ENCODE assay signal across 8 mouse cellular contexts in genomic region chr3:62505166-62505900, GRCm38 (mm10). TPM values are rescaled to one million over a fixed set of nuclear protein-coding genes. Genes with fewer than 3 reads are reported as not detected.
DNase-seq lines count a peak whose midpoint lies in the region; ATAC-seq and TF ChIP-seq lines count a peak whose summit lies in the region.

No protein-coding gene starts in this region.

- H3K4me2 ChIP-seq in heart, embryonic 14.5 days (ENCODE audit: low read length) = peak overlapping the region; percentile 78
- H3K4me2 ChIP-seq in hindbrain, embryonic 15.5 days = peak overlapping the region; percentile 74
- peak overlapping the region; percentile 85 for H3K4me2 ChIP-seq in midbrain, embryonic 14.5 days (ENCODE audit: low read length)

- no peaks in the 10 kb centered on the region for H3K27me3 ChIP-seq in heart, embryonic 14.5 days (ENCODE audit: control insufficient read depth, insufficient read depth, low read length)
- no peaks in the 10 kb centered on the region for H3K27me3 ChIP-seq in hindbrain, embryonic 15.5 days
- H3K27me3 ChIP-seq in midbrain, embryonic 14.5 days (ENCODE audit: control insufficient read depth, insufficient read depth, low read length) = no peaks in the 10 kb centered on the region

- peak overlapping the region in 1 of 2 experiments; percentile 97; a peak in 3 of 4 replicates for H3K4me3 ChIP-seq in heart, embryonic 14.5 days (ENCODE audit: control insufficient read depth in 1 of 2, insufficient read depth in 1 of 2, low read depth in 1 of 2, low read length in 2 of 2)
- peak overlapping the region; percentile 58 for H3K4me3 ChIP-seq in bone marrow macrophage, adult 2 months (ENCODE audit: insufficient read depth, low read length)
- peak overlapping the region; percentile 100 for H3K4me3 ChIP-seq in hindbrain, embryonic 15.5 days
- peak overlapping the region; percentile 89 for H3K4me3 ChIP-seq in midbrain, embryonic 14.5 days (replicated peaks; ENCODE audit: low read depth, low read length)

- TF ChIP-seq POLR2A in bone marrow macrophage, adult 2 months (IDR thresholded peaks at IDR 0.05; ENCODE audit: borderline replicate concordance, low read depth, low read length) = no peak

- ATAC-seq in heart, embryonic 14.5 days (ENCODE audit: insufficient number of reproducible peaks, insufficient read depth, low FRiP score, low read depth) = no peak
- ATAC-seq in hindbrain, embryonic 15.5 days (ENCODE audit: low FRiP score, low read depth) = no peak
- ATAC-seq in midbrain, embryonic 14.5 days (ENCODE audit: low FRiP score, low TSS enrichment) = no peak

- DNase-seq in heart, postnatal 10 days = no peak
- DNase-seq in midbrain, embryonic 14.5 days = no peak
- no peak for DNase-seq in left cerebral cortex, adult 18-20 months (ENCODE audit: low spot score in 2 of 2)
- no peak for DNase-seq in right cerebral cortex, postnatal 10 days (ENCODE audit: low spot score in 2 of 2)
- DNase-seq in yolk sac, embryonic 10.5 days (ENCODE audit: low spot score) = no peak

- H3K4me1 ChIP-seq in heart, embryonic 14.5 days (ENCODE audit: control insufficient read depth in 2 of 2, insufficient read depth in 2 of 2, low read length in 2 of 2) = peaks cover 2 to 14% of the 10 kb centered on the region in 2 experiments; a peak in 3 of 4 replicates
- peaks cover 5% of the 10 kb centered on the region for H3K4me1 ChIP-seq in bone marrow macrophage, adult 2 months (ENCODE audit: control insufficient read depth, insufficient read depth, low read length)
- peaks cover 21% of the 10 kb centered on the region for H3K4me1 ChIP-seq in hindbrain, embryonic 15.5 days (replicated peaks)
- peaks cover 16% of the 10 kb centered on the region for H3K4me1 ChIP-seq in midbrain, embryonic 14.5 days (ENCODE audit: control insufficient read depth, insufficient read depth, low read length)

- H3K27ac ChIP-seq in heart, embryonic 14.5 days (replicated peaks in 1 of 2; ENCODE audit: control insufficient read depth in 1 of 2, insufficient read depth in 1 of 2, low read depth in 2 of 2, low read length in 2 of 2) = no peak overlapping the region
- H3K27ac ChIP-seq in bone marrow macrophage, adult 2 months (ENCODE audit: insufficient read depth, low read depth, low read length) = no peak overlapping the region
- no peak overlapping the region for H3K27ac ChIP-seq in hindbrain, embryonic 15.5 days (replicated peaks)
- H3K27ac ChIP-seq in midbrain, embryonic 14.5 days (replicated peaks; ENCODE audit: low read depth, low read length) = no peak overlapping the region

- WGBS in heart, embryonic 14.5 days = 74% methylated on average over 5 of the region's 5 CpGs
- WGBS in hindbrain, embryonic 15.5 days = 82% methylated on average over 5 of the region's 5 CpGs
- WGBS in midbrain, embryonic 14.5 days = 84% methylated on average over 5 of the region's 5 CpGs

- peak overlapping the region; percentile 95 for H3K9ac ChIP-seq in heart, embryonic 14.5 days (ENCODE audit: low read length)
- peak overlapping the region; percentile 99; the same call in 1 of the 2 replicates for H3K9ac ChIP-seq in hindbrain, embryonic 15.5 days
- H3K9ac ChIP-seq in midbrain, embryonic 14.5 days (replicated peaks; ENCODE audit: low read length) = peak overlapping the region; percentile 90

- intact Hi-C loops in heart, postnatal 10 days (cut with DNase I) = no loop called here

- H3K9me3 ChIP-seq in heart, embryonic 14.5 days (ENCODE audit: control insufficient read depth, low read length) = no peaks in the 10 kb centered on the region
- H3K9me3 ChIP-seq in hindbrain, embryonic 15.5 days = no peaks in the 10 kb centered on the region
- no peaks in the 10 kb centered on the region for H3K9me3 ChIP-seq in midbrain, embryonic 14.5 days (ENCODE audit: control insufficient read depth, low read length)

- peaks cover 16% of the 10 kb centered on the region for H3K36me3 ChIP-seq in heart, embryonic 14.5 days (ENCODE audit: control insufficient read depth, insufficient read depth, low read length)
- peaks cover 11% of the 10 kb centered on the region for H3K36me3 ChIP-seq in hindbrain, embryonic 15.5 days
- peaks cover 11% of the 10 kb centered on the region for H3K36me3 ChIP-seq in midbrain, embryonic 14.5 days (ENCODE audit: control insufficient read depth, insufficient read depth, low read length)

- no peak for TF ChIP-seq CTCF in bone marrow macrophage, adult 2 months (IDR thresholded peaks at IDR 0.05; ENCODE audit: low read depth, low read length)

RNA-seq across cellular contexts. Expression of gene Dhx36, which starts 1.5 kb away (rescaled TPM):
- polyA plus RNA-seq in heart, embryonic 14.5 days (2014; fragmentation: Nextera tagmentation; extraction: Ambion mirVana) = 21.9 and 25.1 TPM in 2 replicates
- 10 to 100 TPM; 23.1 to 24.1 TPM for total RNA-seq in heart, postnatal 10 days (2021)
- 25.6 and 30.0 TPM in 2 replicates for polyA plus RNA-seq in bone marrow macrophage, adult 2 months (2012; ENCODE audit: insufficient read depth, insufficient read length, missing spikeins)
- polyA plus RNA-seq in hindbrain, embryonic 15.5 days (2015; fragmentation: Nextera tagmentation; extraction: Ambion mirVana) = 38.8 and 39.1 TPM in 2 replicates
- 65.1 and 65.8 TPM in 2 replicates for polyA plus RNA-seq in midbrain, embryonic 14.5 days (2014; fragmentation: Nextera tagmentation; extraction: Ambion mirVana)
- total RNA-seq in left cerebral cortex, adult 18-20 months (2021) = 10 to 100 TPM; 51.7 to 53.3 TPM
